Mouse (Mus musculus) forebrain, embryonic 14.5 days (tissue): Measurements from ENCODE around the gene Hk1. TPM values are rescaled to one million over a fixed set of nuclear protein-coding genes. Genes with fewer than 3 reads are reported as not detected.

Source experiments
- polyA plus RNA-seq: library from polyadenylated mRNA; unstranded; fragments of >200 nt; fragmentation: Nextera tagmentation; extraction: Ambion mirVana; gene quantifications from 2 replicates; pipeline ENCODE4 v1.2.1, GENCODE M21; 2014

Hk1 gene
- polyA plus RNA-seq, 1 experiment from 2014 or later, result 31.0 TPM

Other genes with a start within 250 kb of the Hk1 start
- gene Neurog3, start 246.8 kb downstream of the Hk1 start, polyA plus RNA-seq, result 0.29 and 0.45 TPM in 2 replicates
- 51.5 and 57.8 TPM in 2 replicates for gene Fam241b, start 236.0 kb downstream of the Hk1 start, polyA plus RNA-seq
- 10.1 and 13.7 TPM in 2 replicates for gene Tspan15, start 148.7 kb downstream of the Hk1 start, polyA plus RNA-seq
- gene Tacr2, start 127.5 kb downstream of the Hk1 start, polyA plus RNA-seq, result not detected in 2 replicates
- 0.15 and 0.16 TPM in 2 replicates for gene Hkdc1, start 42.6 kb upstream of the Hk1 start, polyA plus RNA-seq
- gene 4930507D05Rik, start 69.6 kb upstream of the Hk1 start, polyA plus RNA-seq, result 1.1 and 1.4 TPM in 2 replicates
- gene Supv3l1, start 69.8 kb upstream of the Hk1 start, polyA plus RNA-seq, result 22.3 and 22.6 TPM in 2 replicates
- gene Vps26a, start 106.9 kb upstream of the Hk1 start, polyA plus RNA-seq, result 77.8 and 86.1 TPM in 2 replicates
- 7.5 and 10.3 TPM in 2 replicates for gene Srgn, start 147.5 kb upstream of the Hk1 start, polyA plus RNA-seq
- gene Kif1bp, start 198.5 kb upstream of the Hk1 start, polyA plus RNA-seq, result 74.4 and 74.9 TPM in 2 replicates
- 20.6 and 22.5 TPM in 2 replicates for gene Ddx21, start 222.4 kb upstream of the Hk1 start, polyA plus RNA-seq